Mouse (Mus musculus): ENCODE measurements around the gene Astn2. TPM values are rescaled to one million over a fixed set of nuclear protein-coding genes. Genes with fewer than 3 reads are reported as not detected.
A peak's percentile ranks its signal among the peaks of the same experiment; 100 is the strongest.

The Astn2 gene
- total and polyA plus RNA-seq, 3 experiments: not detected

- TF ChIP-seq CTCF (IDR thresholded peaks at IDR 0.05 in 2 of 3, conservative IDR thresholded peaks at IDR 0.05 in 1 of 3; ENCODE audit: control insufficient read depth in 1 of 3, insufficient read depth in 1 of 3, low read depth in 2 of 3, low read length in 3 of 3, poor library complexity in 1 of 3, severe bottlenecking in 1 of 3) (peak; percentile 45 to 72 (median 48)), TAL1 (IDR thresholded peaks at IDR 0.05; ENCODE audit: low read length) (no peak), MYC (IDR thresholded peaks at IDR 0.05; ENCODE audit: low read depth, low read length) (no peak), USF1 (IDR thresholded peaks at IDR 0.05; ENCODE audit: low read depth, low read length) (no peak), ELF1 (IDR thresholded peaks at IDR 0.05; ENCODE audit: low read depth, low read length) (no peak), MAFK (IDR thresholded peaks at IDR 0.05; ENCODE audit: borderline replicate concordance, low read depth, low read length) (no peak), MXI1 (IDR thresholded peaks at IDR 0.05; ENCODE audit: low read depth, low read length) (no peak), USF2 (IDR thresholded peaks at IDR 0.05; ENCODE audit: borderline replicate concordance in 1 of 2, insufficient read depth in 1 of 2, low read depth in 1 of 2, low read length in 2 of 2) (no peak)
Observed at GRCm38 (mm10) chr4:65654723-65655122, 749.7 kb downstream of the Astn2 start (continued).

- Histone ChIP-seq H3K79me2 (ENCODE audit: control insufficient read depth, insufficient read depth, low read length, poor library complexity) (no peaks in the 10 kb centered on the region), H3K27me3 (ENCODE audit: control insufficient read depth in 1 of 2, insufficient read depth in 2 of 2, low read length in 2 of 2) (no peaks in the 10 kb centered on the region), H3K27ac (ENCODE audit: control insufficient read depth, low read depth, low read length) (no peak overlapping the region), H3K9ac (ENCODE audit: control insufficient read depth, low read depth, low read length, poor library complexity, severe bottlenecking) (no peak overlapping the region), H3K9me3 (replicated peaks; ENCODE audit: insufficient read depth, low read length) (no peaks in the 10 kb centered on the region), H3K36me3 (ENCODE audit: control insufficient read depth in 1 of 2, insufficient read depth in 2 of 2, low read length in 2 of 2) (no peaks in the 10 kb centered on the region), H3K4me1 (ENCODE audit: control insufficient read depth in 1 of 2, insufficient read depth in 2 of 2, low read length in 2 of 2) (no peaks in the 10 kb centered on the region), H3K4me3 (ENCODE audit: control insufficient read depth in 1 of 2, insufficient read depth in 1 of 2, low read depth in 2 of 2, low read length in 2 of 2) (no peak overlapping the region)
- TF ChIP-seq MXI1 (IDR thresholded peaks at IDR 0.05; ENCODE audit: low read depth, low read length) (no peak), TBP (IDR thresholded peaks at IDR 0.05; ENCODE audit: low read depth, low read length) (no peak), RCOR1 (IDR thresholded peaks at IDR 0.05; ENCODE audit: low read depth, low read length) (no peak), MAZ (IDR thresholded peaks at IDR 0.05; ENCODE audit: low read depth, low read length) (no peak)
- DNase-seq (ENCODE audit: low read depth, low spot score): no peak
Observed at GRCm38 (mm10) chr4:65642611-65643010, 761.8 kb downstream of the Astn2 start.

GRCm38 (mm10) chr4:65638231-65638630 is 766.2 kb downstream of the Astn2 start:
- Histone ChIP-seq H3K9me3 (replicated peaks; ENCODE audit: insufficient read depth, low read length) (no peaks in the 10 kb centered on the region), H3K27me3 (ENCODE audit: control insufficient read depth in 1 of 2, insufficient read depth in 2 of 2, low read length in 2 of 2) (no peaks in the 10 kb centered on the region), H3K4me1 (ENCODE audit: control insufficient read depth in 1 of 2, insufficient read depth in 2 of 2, low read length in 2 of 2) (no peaks in the 10 kb centered on the region), H3K36me3 (ENCODE audit: control insufficient read depth in 1 of 2, insufficient read depth in 2 of 2, low read length in 2 of 2) (no peaks in the 10 kb centered on the region), H3K4me3 (ENCODE audit: control insufficient read depth in 1 of 2, insufficient read depth in 1 of 2, low read depth in 2 of 2, low read length in 2 of 2) (no peak overlapping the region), H3K27ac (ENCODE audit: control insufficient read depth, low read depth, low read length) (no peak overlapping the region), H3K9ac (ENCODE audit: control insufficient read depth, low read depth, low read length, poor library complexity, severe bottlenecking) (no peak overlapping the region), H3K79me2 (ENCODE audit: control insufficient read depth, insufficient read depth, low read length, poor library complexity) (no peaks in the 10 kb centered on the region)
- no peak for TF ChIP-seq GABPA (IDR thresholded peaks at IDR 0.05; ENCODE audit: low read depth, low read length)
- TF ChIP-seq POLR2A (IDR thresholded peaks at IDR 0.05; ENCODE audit: control insufficient read depth in 1 of 2, insufficient read depth in 1 of 2, low read depth in 1 of 2, low read length in 2 of 2, poor library complexity in 1 of 2): no peak
- no peak for TF ChIP-seq USF1 (IDR thresholded peaks at IDR 0.05; ENCODE audit: low read depth, low read length)
- no peak for TF ChIP-seq POLR2AphosphoS5 (IDR thresholded peaks at IDR 0.05; ENCODE audit: borderline replicate concordance, low read depth, low read length)
- no peak for TF ChIP-seq KAT2A (conservative IDR thresholded peaks at IDR 0.05; ENCODE audit: low read depth, low read length)
- no peak for TF ChIP-seq MAZ (IDR thresholded peaks at IDR 0.05; ENCODE audit: low read depth, low read length)
- TF ChIP-seq UBTF (IDR thresholded peaks at IDR 0.05; ENCODE audit: borderline replicate concordance, insufficient read depth, low read depth, low read length): no peak
- no peak for TF ChIP-seq NRF1 (IDR thresholded peaks at IDR 0.05; ENCODE audit: insufficient read depth, low read depth, low read length, poor library complexity, severe bottlenecking)
- TF ChIP-seq SMC3 (IDR thresholded peaks at IDR 0.05; ENCODE audit: low read depth, low read length): no peak
- no peak for TF ChIP-seq EP300 (IDR thresholded peaks at IDR 0.05; ENCODE audit: low read depth in 1 of 2, low read length in 2 of 2)
- no peak for TF ChIP-seq ETS1 (IDR thresholded peaks at IDR 0.05; ENCODE audit: low read depth, low read length)
- TF ChIP-seq JUND (IDR thresholded peaks at IDR 0.05; ENCODE audit: low read depth, low read length): no peak
- TF ChIP-seq TCF12 (IDR thresholded peaks at IDR 0.05; ENCODE audit: low read depth, low read length): no peak
- TF ChIP-seq ELF1 (IDR thresholded peaks at IDR 0.05; ENCODE audit: low read depth, low read length): no peak
- DNase-seq (ENCODE audit: low read depth, low spot score): no peak

Data from MEL (cell line).